Mouse (Mus musculus) 3134 (cell line): ENCODE data around the gene Acvrl1.
A peak's percentile ranks its signal among the peaks of the same experiment; 100 is the strongest.

Source experiments
- DNase-seq: peaks from one replicate; pipeline ENCODE4 v3.0.0-alpha.2; 2011; ENCODE audit warnings: low spot score; ENCODE audit not compliant: insufficient read length; ENCODE audit errors: extremely low read depth

The Acvrl1 gene

GRCm38 (mm10) chr15:101128181-101129089 is at the start of gene Acvrl1:
Gene Acvrl1 (plus strand): TSS chr15:101128522.
- no peak for DNase-seq

DNA sequence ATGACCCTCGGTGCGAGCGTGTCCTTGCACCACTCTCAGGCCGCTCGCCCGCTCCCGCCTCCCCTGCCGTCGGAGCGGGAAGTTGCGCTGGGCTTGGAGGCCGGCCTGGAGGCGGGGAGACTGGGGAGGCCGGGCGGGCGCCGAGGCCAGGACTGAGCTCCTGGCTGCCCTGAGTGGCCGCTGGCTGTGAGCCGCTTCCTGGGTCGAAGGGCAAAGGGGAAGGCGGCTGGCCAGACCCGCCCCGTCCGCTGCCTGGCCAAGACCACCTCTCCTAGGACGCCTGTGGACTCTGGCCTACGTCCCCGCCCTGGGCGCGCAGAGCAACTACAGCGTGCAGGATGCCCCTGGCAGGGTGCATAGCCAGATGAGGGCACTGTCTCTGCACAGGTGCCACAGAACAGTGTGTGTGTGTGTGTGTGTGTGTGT is 49.6 kb upstream of the Acvrl1 start:
- DNase-seq: no peak

GRCm38 (mm10) chr15:101080031-101080520 is 48.2 kb upstream of the Acvrl1 start:
- no peak for DNase-seq

GRCm38 (mm10) chr15:101081035-101081548 is 47.2 kb upstream of the Acvrl1 start:
- DNase-seq: no peak

GRCm38 (mm10) chr15:101082236-101082635 is 46.1 kb upstream of the Acvrl1 start:
- no peak for DNase-seq

- DNase-seq: no peak
These were observed 43.8 kb upstream of the Acvrl1 start for GRCm38 (mm10) chr15:101084499-101084898.

DNA sequence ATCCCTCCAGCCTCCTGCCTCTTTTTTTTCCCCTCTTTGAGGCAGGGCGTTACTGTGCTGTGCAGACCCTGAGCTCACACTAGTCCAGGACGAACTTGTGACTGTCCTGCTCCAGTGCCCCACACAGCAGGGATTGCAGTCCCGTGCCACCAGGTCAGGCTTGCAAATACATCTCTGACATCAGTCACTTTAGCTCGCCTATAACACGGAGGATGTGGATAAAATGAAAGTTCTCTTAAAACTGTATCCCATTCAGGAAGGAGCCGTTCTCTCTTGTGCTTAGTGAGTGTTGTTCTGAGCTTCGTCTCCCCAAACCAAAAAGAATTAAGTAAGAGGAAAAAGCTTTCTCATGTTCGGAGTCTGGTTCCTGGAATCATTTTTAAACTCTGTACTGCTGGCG is 41.9 kb upstream of the Acvrl1 start:
- DNase-seq: no peak

DNA sequence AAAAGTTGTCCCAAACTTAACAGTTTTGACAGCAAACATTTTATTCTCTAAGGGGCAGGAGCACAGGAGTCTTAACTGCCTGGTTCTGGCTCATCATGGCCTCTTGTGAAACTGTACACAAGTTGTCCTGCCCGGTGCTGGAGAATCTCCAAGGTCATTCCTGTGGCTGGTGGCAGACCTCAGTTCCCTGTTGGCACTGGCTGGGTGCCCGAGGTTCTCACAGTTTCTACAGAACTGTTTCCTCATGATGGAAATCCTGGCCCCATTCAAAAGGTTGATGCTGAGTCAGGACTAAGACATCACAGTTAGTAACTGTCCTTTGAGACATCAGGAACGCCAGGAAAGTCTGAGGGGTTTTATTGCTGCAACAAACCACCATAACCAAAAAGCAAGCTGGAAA is 41.4 kb upstream of the Acvrl1 start:
- peak; percentile 80 for DNase-seq

DNA sequence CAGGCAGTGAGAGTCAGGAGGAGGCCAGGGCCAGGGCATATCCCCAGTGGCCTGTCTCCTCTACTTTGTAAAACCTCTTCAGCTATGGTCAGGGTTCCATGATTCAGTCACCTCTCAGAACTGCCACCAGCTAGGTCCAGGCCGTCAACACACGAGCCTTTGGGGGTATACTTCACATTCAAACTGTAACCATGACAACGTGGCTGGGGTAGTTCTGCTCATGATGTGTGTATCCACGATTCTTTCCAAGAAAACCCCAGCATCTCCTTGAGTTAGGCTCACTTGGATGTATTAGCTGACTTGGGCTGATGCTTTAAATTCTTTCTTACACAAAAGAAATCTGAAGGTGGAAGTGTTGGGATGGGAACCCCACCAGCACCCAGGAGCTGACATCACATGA is 40.0 kb upstream of the Acvrl1 start:
- no peak for DNase-seq

DNA sequence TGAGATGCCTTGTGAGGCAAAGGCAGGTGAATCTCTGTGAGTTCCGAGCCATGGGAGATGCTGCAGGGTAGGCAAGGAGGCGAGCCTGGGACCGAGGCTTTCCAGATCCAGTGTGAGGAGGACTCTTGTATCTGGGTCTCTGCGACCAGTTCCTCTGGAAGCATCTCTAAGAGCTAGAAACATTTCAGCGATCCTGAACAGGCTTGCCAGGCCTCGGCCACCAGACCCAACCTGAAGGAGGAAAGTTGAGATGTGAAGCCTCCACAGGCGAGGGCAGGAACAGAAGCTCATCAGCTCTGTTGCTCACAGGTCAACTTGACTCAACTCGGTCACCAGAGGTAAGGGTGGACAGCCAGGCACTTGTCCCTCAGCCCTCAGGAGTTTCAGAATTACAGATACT is 36.8 kb upstream of the Acvrl1 start:
- no peak for DNase-seq

- no peak for DNase-seq
These were observed 36.0 kb upstream of the Acvrl1 start for GRCm38 (mm10) chr15:101092121-101092828.

DNA sequence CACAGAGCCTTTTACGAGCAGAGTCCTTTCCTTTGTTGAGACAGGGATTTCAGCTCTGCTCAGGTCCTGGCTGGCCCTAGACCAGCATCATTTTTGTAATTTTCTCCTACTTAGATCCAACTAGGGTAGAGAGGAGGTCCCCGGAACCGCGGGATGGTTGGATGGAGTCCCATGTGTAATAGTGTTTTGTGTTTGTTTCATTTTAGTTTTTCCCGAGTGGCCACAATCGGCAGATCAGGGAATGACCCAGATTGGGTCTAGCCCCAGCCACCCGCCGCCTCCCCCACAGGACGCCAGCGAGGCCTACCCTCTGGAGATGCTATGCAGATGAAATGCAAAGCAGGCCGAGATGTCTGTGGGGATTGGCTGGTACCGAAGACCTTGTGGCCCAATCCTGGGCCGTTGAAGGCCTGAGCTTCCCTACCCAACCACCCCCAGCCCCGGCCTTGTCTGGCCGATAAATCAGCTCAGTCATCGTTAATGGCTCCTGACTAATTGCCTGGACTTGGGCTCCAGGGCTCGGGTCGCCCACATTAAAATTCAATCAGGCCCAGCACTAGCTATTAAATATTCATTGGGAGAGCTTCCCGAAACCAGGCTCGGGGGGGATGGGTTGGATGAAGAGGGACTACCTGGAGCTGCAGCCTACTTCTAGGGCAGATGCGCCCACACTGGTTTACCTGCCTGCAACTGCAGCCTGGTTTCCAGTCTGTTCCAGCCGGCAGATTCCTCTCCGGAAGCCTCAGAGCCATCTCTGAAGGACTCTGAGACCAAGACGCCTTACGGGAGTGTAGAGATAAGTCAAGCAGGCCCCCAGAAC is 35.3 kb upstream of the Acvrl1 start:
- DNase-seq: no peak

GRCm38 (mm10) chr15:101093988-101094387 is 34.3 kb upstream of the Acvrl1 start:
- DNase-seq: no peak

GRCm38 (mm10) chr15:101094979-101095378 is 33.3 kb upstream of the Acvrl1 start:
- DNase-seq: no peak

DNA sequence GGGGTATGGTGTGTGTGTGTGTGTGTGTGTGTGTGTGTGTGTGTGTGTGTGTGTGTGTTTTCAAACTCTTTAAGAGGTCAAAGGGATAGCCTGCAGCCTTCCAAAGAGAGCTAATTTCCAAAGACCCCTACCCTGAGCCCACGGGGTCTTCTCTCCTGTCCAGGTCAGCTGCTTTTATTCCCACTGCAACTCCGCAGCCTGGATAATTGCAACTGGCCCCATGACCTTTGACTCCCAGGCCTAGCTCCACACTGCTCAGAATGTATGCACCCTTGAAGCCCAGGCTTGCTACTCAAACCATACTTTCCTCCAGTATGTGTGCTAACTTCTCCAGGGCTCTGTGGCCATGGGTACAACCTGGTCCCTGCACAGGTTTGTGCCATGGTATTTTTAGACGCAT is 32.9 kb upstream of the Acvrl1 start:
- DNase-seq: no peak

GRCm38 (mm10) chr15:101097985-101098651 is 30.2 kb upstream of the Acvrl1 start:
- DNase-seq: no peak

DNA sequence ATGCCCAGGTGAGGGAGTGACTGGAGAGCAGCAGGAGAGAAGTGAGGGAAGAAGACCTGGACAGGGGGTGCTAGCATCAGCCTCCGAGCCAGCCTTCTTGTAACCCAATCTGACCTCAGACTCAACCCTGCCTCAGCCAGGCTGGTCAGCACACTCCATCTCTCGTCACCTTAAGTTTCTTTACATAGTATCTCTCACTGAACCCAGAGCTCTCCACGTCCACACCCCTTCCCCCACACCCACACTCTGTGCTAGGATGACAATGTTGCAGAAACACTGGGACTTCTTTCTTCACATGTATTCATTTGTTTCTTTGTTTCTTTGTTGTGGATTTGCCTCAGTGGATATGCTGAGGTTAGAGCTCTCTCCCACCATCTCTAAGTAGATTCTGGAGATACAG is 27.3 kb upstream of the Acvrl1 start:
- no peak for DNase-seq

GRCm38 (mm10) chr15:101103605-101104304 is 24.6 kb upstream of the Acvrl1 start:
- DNase-seq: no peak

DNA sequence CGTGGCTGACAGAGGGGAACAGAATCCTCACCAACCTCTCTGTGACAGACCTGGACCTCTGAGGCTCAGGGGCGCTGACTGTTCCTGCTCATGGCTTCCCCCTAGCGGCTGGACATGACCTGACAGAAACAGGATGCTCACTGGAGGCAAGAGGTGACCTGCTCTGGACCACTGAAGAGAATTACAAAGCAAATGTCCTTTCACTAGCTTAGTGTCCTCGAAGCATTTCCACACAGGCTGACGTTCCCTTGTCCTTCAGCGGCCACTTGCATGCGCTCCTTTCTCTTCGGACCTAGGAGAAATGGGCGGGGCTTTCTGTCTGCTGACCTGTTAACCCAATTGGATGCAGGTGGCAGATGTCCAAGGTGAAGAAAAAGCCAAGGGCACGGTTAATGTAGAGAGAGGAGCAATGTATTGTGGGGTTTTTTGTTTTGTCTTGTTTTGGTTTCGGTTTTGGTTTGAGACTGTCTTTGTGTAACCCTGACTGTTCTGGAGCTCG is 22.8 kb upstream of the Acvrl1 start:
- no peak for DNase-seq
